9 mouse cellular contexts compared by ENCODE assay signal in genomic region chr13:109907634-109908033, GRCm38 (mm10).
A peak's percentile ranks its signal among the peaks of the same experiment; 100 is the strongest.
DNase-seq lines count a peak whose midpoint lies in the region; ATAC-seq lines count a peak whose summit lies in the region.
"Had no signal": no experiment of that assay in that cellular context is flagged by ENCODE, and none has a peak within 500 bp of the region (broad histone marks: within the 10 kb centered on the region; RNA-seq: fewer than 3 reads in every experiment).

No protein-coding gene starts in this region.

- H3K27ac ChIP-seq in midbrain, embryonic 10.5 days (replicated peaks): no peak overlapping the region
- H3K27ac ChIP-seq in midbrain, embryonic 13.5 days: no peak overlapping the region
- no peak overlapping the region; the same call in 1 of the 2 replicates for H3K27ac ChIP-seq in embryonic facial prominence, embryonic 14.5 days (replicated peaks; ENCODE audit: low read depth, low read length)

- no peak overlapping the region for H3K9ac ChIP-seq in midbrain, embryonic 13.5 days (replicated peaks)
- H3K9ac ChIP-seq in embryonic facial prominence, embryonic 14.5 days (ENCODE audit: low read depth, low read length): no peak overlapping the region

- no peak overlapping the region for H3K4me3 ChIP-seq in midbrain, embryonic 10.5 days
- H3K4me3 ChIP-seq in midbrain, embryonic 13.5 days (replicated peaks): no peak overlapping the region
- H3K4me3 ChIP-seq in embryonic facial prominence, embryonic 14.5 days (ENCODE audit: low read depth, low read length): no peak overlapping the region
- H3K4me3 ChIP-seq: erythroblast, embryonic 14.5 days had no signal

- intact Hi-C loops in left cerebral cortex, postnatal 25 days (cut with DNase I): loop anchor here (1.0 to 10.0 kb wide), 2 partner anchors 131 to 283 kb away; no protein-coding TSS in a partner anchor

- no peak overlapping the region for H3K4me2 ChIP-seq in midbrain, embryonic 13.5 days (replicated peaks)
- peak overlapping the region; percentile 40 for H3K4me2 ChIP-seq in embryonic facial prominence, embryonic 14.5 days (ENCODE audit: low read depth, low read length)

- DNase-seq in midbrain, embryonic 10.5 days (ENCODE audit: low spot score): peak; percentile 64
- DNase-seq in adrenal gland, postnatal 4 days (ENCODE audit: low spot score in 2 of 2): peak; percentile 35 to 51
- peak; percentile 79 for DNase-seq in embryonic facial prominence, embryonic 14.5 days (ENCODE audit: low spot score)
- peak; percentile 70 to 83 for DNase-seq in left cerebral cortex, postnatal 25 days (ENCODE audit: low spot score in 2 of 2)
- DNase-seq in naive thymus-derived CD4-positive, alpha-beta T cell, adult 2 months (ENCODE audit: low read depth): peak; percentile 94
- DNase-seq in testis, postnatal 14 days (ENCODE audit: low spot score): peak; percentile 28

- peaks cover 18% of the 10 kb centered on the region for H3K27me3 ChIP-seq in midbrain, embryonic 10.5 days (ENCODE audit: low read depth, poor library complexity, severe bottlenecking)
- H3K27me3 ChIP-seq in midbrain, embryonic 13.5 days: peaks cover 4% of the 10 kb centered on the region; the same call in 1 of the 2 replicates
- H3K27me3 ChIP-seq in embryonic facial prominence, embryonic 14.5 days (replicated peaks; ENCODE audit: control insufficient read depth, insufficient read depth, low read length): no peaks in the 10 kb centered on the region

- 31% methylated on average over 9 of the region's 9 CpGs for WGBS in midbrain, embryonic 10.5 days
- WGBS in midbrain, embryonic 13.5 days: 31% methylated on average over 9 of the region's 9 CpGs
- 18% methylated on average over 9 of the region's 9 CpGs for WGBS in embryonic facial prominence, embryonic 14.5 days

- H3K36me3 ChIP-seq in midbrain, embryonic 10.5 days: no peaks in the 10 kb centered on the region
- no peaks in the 10 kb centered on the region for H3K36me3 ChIP-seq in midbrain, embryonic 13.5 days
- no peaks in the 10 kb centered on the region for H3K36me3 ChIP-seq in embryonic facial prominence, embryonic 14.5 days (ENCODE audit: control insufficient read depth, insufficient read depth, low read length)

- peaks cover 27% of the 10 kb centered on the region for H3K4me1 ChIP-seq in midbrain, embryonic 10.5 days
- peaks cover 42% of the 10 kb centered on the region for H3K4me1 ChIP-seq in midbrain, embryonic 13.5 days (replicated peaks)
- H3K4me1 ChIP-seq in embryonic facial prominence, embryonic 14.5 days (ENCODE audit: control insufficient read depth, insufficient read depth, low read length): peaks cover 15% of the 10 kb centered on the region

- no peaks in the 10 kb centered on the region for H3K9me3 ChIP-seq in midbrain, embryonic 10.5 days (replicated peaks)
- no peaks in the 10 kb centered on the region for H3K9me3 ChIP-seq in midbrain, embryonic 13.5 days
- no peaks in the 10 kb centered on the region for H3K9me3 ChIP-seq in embryonic facial prominence, embryonic 14.5 days (ENCODE audit: control insufficient read depth, low read length)

- no peak for ATAC-seq in midbrain, embryonic 13.5 days
- ATAC-seq in embryonic facial prominence, embryonic 14.5 days (ENCODE audit: low read depth): no peak
- ATAC-seq in hematopoietic stem cell, adult 5-6 weeks (replicated peaks in 1 of 2; ENCODE audit: insufficient read depth in 1 of 2, low FRiP score in 2 of 2, low TSS enrichment in 1 of 2, low read depth in 1 of 2, poor library complexity in 2 of 2, severe bottlenecking in 2 of 2): peak; percentile 73 to 79

Comparison
In these comparisons a context has a peak if more than half of its experiments do, and no peak if none do; other contexts are left out.
1. DNase-seq: peak in every context shown above with its lines; median percentile 94 in naive thymus-derived CD4-positive, alpha-beta T cell, adult 2 months; 79 in embryonic facial prominence, embryonic 14.5 days; 76 in left cerebral cortex, postnatal 25 days; 64 in midbrain, embryonic 10.5 days; 43 in adrenal gland, postnatal 4 days; 28 in testis, postnatal 14 days.
2. ATAC-seq: peak in hematopoietic stem cell, adult 5-6 weeks (2 of 2); none in midbrain, embryonic 13.5 days (single experiment) and embryonic facial prominence, embryonic 14.5 days (single experiment).